Mouse (Mus musculus) myocyte (in vitro differentiated cells): ENCODE data around the gene 1600014C23Rik. TPM values are rescaled to one million over a fixed set of nuclear protein-coding genes. Genes with fewer than 3 reads are reported as not detected.

Experiments used
- H3K27me3 ChIP-seq: one replicate; pipeline ENCODE4 v1.6.1; 2011; ENCODE audit not compliant: control insufficient read depth, insufficient read depth, insufficient read length
- H3K36me3 ChIP-seq: one replicate; pipeline ENCODE4 v1.6.1; 2011; ENCODE audit not compliant: control insufficient read depth, insufficient read depth
- H3K4me2 ChIP-seq: one replicate; pipeline ENCODE4 v1.6.1; 2011; ENCODE audit warnings: low read depth, control low read depth
- H3K4me3 ChIP-seq: one replicate; pipeline ENCODE4 v1.5.1; 2011; ENCODE audit warnings: mild to moderate bottlenecking, control low read depth, moderate library complexity
- H3K79me2 ChIP-seq: one replicate; pipeline ENCODE4 v1.6.1; 2011; ENCODE audit not compliant: control insufficient read depth, insufficient read depth
- H3ac ChIP-seq: one replicate; pipeline ENCODE4 v1.6.1; 2011; ENCODE audit not compliant: control insufficient read depth, insufficient read length
- CEBPB ChIP-seq: IDR thresholded peaks from 2 replicates; pipeline ENCODE4 v1.6.1; 2011; ENCODE audit warnings: mild to moderate bottlenecking, moderate library complexity; ENCODE audit not compliant: poor library complexity, insufficient read depth, severe bottlenecking
- E2F4 ChIP-seq: IDR thresholded peaks from one replicate; pipeline ENCODE4 v1.6.1; 2011; ENCODE audit warnings: mild to moderate bottlenecking, control low read depth, moderate library complexity; ENCODE audit not compliant: insufficient read depth
- MAX ChIP-seq: IDR thresholded peaks from one replicate; pipeline ENCODE4 v1.6.1; 2011; ENCODE audit warnings: low read depth, mild to moderate bottlenecking, control low read depth
- MYOD1 ChIP-seq, 3 experiments: IDR thresholded peaks; one replicate each; pipeline ENCODE4 v1.6.1; 2011; ENCODE audit warnings: control low read depth in 2 of 3, low read depth in 2 of 3, mild to moderate bottlenecking in 2 of 3, moderate library complexity in 1 of 3; ENCODE audit not compliant: insufficient read length in 2 of 3, control insufficient read depth in 1 of 3
- MYOG ChIP-seq, 3 experiments: IDR thresholded peaks; one replicate each; pipeline ENCODE4 v1.6.1; 2011; ENCODE audit warnings: control low read depth in 2 of 3, low read depth in 2 of 3, mild to moderate bottlenecking in 2 of 3; ENCODE audit not compliant: insufficient read length in 2 of 3, control insufficient read depth in 1 of 3, insufficient read depth in 1 of 3
- POLR2A ChIP-seq: IDR thresholded peaks from one replicate; pipeline ENCODE4 v1.6.1; 2011; ENCODE audit warnings: low read depth, mild to moderate bottlenecking, control low read depth, moderate library complexity; ENCODE audit not compliant: insufficient read length
- POLR2AphosphoS2 ChIP-seq: IDR thresholded peaks from one replicate; pipeline ENCODE4 v1.6.1; 2011; ENCODE audit warnings: low read depth, control low read depth; ENCODE audit not compliant: insufficient read length
- REST ChIP-seq: IDR thresholded peaks from one replicate; pipeline ENCODE4 v1.6.1; 2011; ENCODE audit warnings: mild to moderate bottlenecking, control low read depth, moderate library complexity; ENCODE audit not compliant: insufficient read depth, insufficient read length
- SRF ChIP-seq: IDR thresholded peaks from one replicate; pipeline ENCODE4 v1.6.1; 2011; ENCODE audit warnings: low read depth; ENCODE audit not compliant: control insufficient read depth, insufficient read length
- TCF12 ChIP-seq: IDR thresholded peaks from one replicate; pipeline ENCODE4 v1.6.1; 2011; ENCODE audit warnings: mild to moderate bottlenecking, control low read depth; ENCODE audit not compliant: poor library complexity, insufficient read depth, severe bottlenecking
- TCF3 ChIP-seq: IDR thresholded peaks from one replicate; pipeline ENCODE4 v1.6.1; 2011; ENCODE audit warnings: low read depth, control low read depth; ENCODE audit not compliant: insufficient read length
- USF1 ChIP-seq: IDR thresholded peaks from one replicate; pipeline ENCODE4 v1.6.1; 2011; ENCODE audit warnings: low read depth, mild to moderate bottlenecking, control low read depth, moderate library complexity
- polyA plus RNA-seq: library from polyadenylated mRNA; unstranded; fragments of >200 nt; fragmentation: generic; extraction: Trizol; gene quantifications from one replicate; pipeline ENCODE4 v1.2.1, GENCODE M21; 2012; ENCODE audit warnings: missing spikeins

Gene 1600014C23Rik
- polyA plus RNA-seq, 1 experiment: 0.17 TPM

GRCm38 (mm10) chr17:45751359-45751758, 17.7 kb upstream of the 1600014C23Rik start:
- H3K36me3 ChIP-seq: no peaks in the 10 kb centered on the region
- no peak for TF ChIP-seq E2F4
- TF ChIP-seq REST: no peak
- no peak for TF ChIP-seq MYOD1 (IDR thresholded peaks at IDR 0.05; ENCODE audit: control insufficient read depth in 1 of 3, insufficient read length in 2 of 3, low read depth in 2 of 3)
- no peak for TF ChIP-seq SRF
- TF ChIP-seq MYOG (IDR thresholded peaks at IDR 0.05; ENCODE audit: control insufficient read depth in 1 of 3, insufficient read depth in 1 of 3, insufficient read length in 2 of 3, low read depth in 2 of 3): no peak
- no peak for TF ChIP-seq POLR2AphosphoS2
- no peak for TF ChIP-seq MAX
- no peak for TF ChIP-seq TCF12
- no peak for TF ChIP-seq USF1
- TF ChIP-seq POLR2A: no peak

GRCm38 (mm10) chr17:45749100-45749499, 15.5 kb upstream of the 1600014C23Rik start:
- TF ChIP-seq USF1 (peak; percentile 33), MYOD1 (IDR thresholded peaks at IDR 0.05; ENCODE audit: control insufficient read depth in 1 of 3, insufficient read length in 2 of 3, low read depth in 2 of 3) (peak in 1 of 3 experiments; percentile 53), POLR2AphosphoS2 (no peak)
- H3K4me3 ChIP-seq: no peak overlapping the region
- H3ac ChIP-seq: no peak overlapping the region
- no peaks in the 10 kb centered on the region for H3K27me3 ChIP-seq
- peak overlapping the region; percentile 33 for H3K4me2 ChIP-seq
- H3K79me2 ChIP-seq: no peaks in the 10 kb centered on the region
- H3K36me3 ChIP-seq: no peaks in the 10 kb centered on the region

More at GRCm38 (mm10) chr17:45751359-45751758, 17.7 kb upstream of the 1600014C23Rik start:
- H3ac ChIP-seq: no peak overlapping the region
- no peaks in the 10 kb centered on the region for H3K79me2 ChIP-seq
- peak overlapping the region; percentile 63 for H3K4me2 ChIP-seq
- H3K27me3 ChIP-seq: no peaks in the 10 kb centered on the region
- no peak overlapping the region for H3K4me3 ChIP-seq

- Histone ChIP-seq H3K4me3 (no peak overlapping the region), H3K36me3 (no peaks in the 10 kb centered on the region), H3K27me3 (no peaks in the 10 kb centered on the region), H3K4me2 (peak overlapping the region; percentile 86), H3ac (no peak overlapping the region), H3K79me2 (no peaks in the 10 kb centered on the region)
- TF ChIP-seq TCF12: no peak
These were observed 14.5 kb upstream of the 1600014C23Rik start for GRCm38 (mm10) chr17:45747858-45748785.

- peak overlapping the region; percentile 86 for H3K4me2 ChIP-seq
- no peak overlapping the region for H3K4me3 ChIP-seq
- no peaks in the 10 kb centered on the region for H3K79me2 ChIP-seq
- H3K36me3 ChIP-seq: no peaks in the 10 kb centered on the region
- no peaks in the 10 kb centered on the region for H3K27me3 ChIP-seq
- TF ChIP-seq REST (no peak), POLR2AphosphoS2 (no peak), MAX (no peak), USF1 (no peak), MYOD1 (IDR thresholded peaks at IDR 0.05; ENCODE audit: control insufficient read depth in 1 of 3, insufficient read length in 2 of 3, low read depth in 2 of 3) (no peak), TCF3 (no peak), SRF (no peak), E2F4 (no peak), POLR2A (no peak)
- no peak overlapping the region for H3ac ChIP-seq
These were observed 13.6 kb upstream of the 1600014C23Rik start for GRCm38 (mm10) chr17:45747293-45747692.

- H3K36me3 ChIP-seq: no peaks in the 10 kb centered on the region
- TF ChIP-seq MYOG (IDR thresholded peaks at IDR 0.05; ENCODE audit: control insufficient read depth in 1 of 3, insufficient read depth in 1 of 3, insufficient read length in 2 of 3, low read depth in 2 of 3) (no peak), MAX (no peak), POLR2AphosphoS2 (no peak), REST (no peak), TCF3 (no peak), USF1 (no peak), CEBPB (no peak), TCF12 (peak; percentile 9), SRF (no peak), POLR2A (peak; percentile 36)
- peak overlapping the region; percentile 86 for H3K4me2 ChIP-seq
- H3K27me3 ChIP-seq: no peaks in the 10 kb centered on the region
- H3K79me2 ChIP-seq: no peaks in the 10 kb centered on the region
- H3K4me3 ChIP-seq: no peak overlapping the region
- H3ac ChIP-seq: no peak overlapping the region
These were observed 13.1 kb upstream of the 1600014C23Rik start for GRCm38 (mm10) chr17:45746755-45747154.
